Mouse (Mus musculus): Measurements from ENCODE around the gene Srpx.

Srpx gene

DNA sequence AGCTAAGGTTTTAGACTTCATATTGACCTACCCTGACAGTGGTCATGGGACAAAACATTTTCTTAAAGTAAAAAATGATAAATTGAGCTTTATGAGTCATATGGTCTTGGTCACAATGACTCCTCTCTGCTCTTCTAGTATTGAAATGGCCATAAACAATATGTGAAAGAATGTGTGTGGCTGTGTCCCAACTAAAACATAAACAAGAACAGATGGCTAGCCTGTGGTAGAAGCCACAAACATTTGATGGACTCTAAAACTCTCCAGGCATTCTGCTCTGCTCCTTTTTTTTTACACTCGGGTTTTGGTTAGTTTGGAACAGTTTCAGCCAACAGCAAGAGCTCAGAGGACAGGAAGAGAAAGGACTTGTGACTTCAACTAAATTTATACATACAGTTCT lies 111.6 kb downstream of the Srpx start:
- in situ Hi-C loops (cut with MboI; ENCODE audit: low pct_unique_long_range_greater_than_20kb in 1 of 2, low sequenced_read_pairs in 2 of 2, unreplicated experiment in 1 of 2) = no loop called here

DNA sequence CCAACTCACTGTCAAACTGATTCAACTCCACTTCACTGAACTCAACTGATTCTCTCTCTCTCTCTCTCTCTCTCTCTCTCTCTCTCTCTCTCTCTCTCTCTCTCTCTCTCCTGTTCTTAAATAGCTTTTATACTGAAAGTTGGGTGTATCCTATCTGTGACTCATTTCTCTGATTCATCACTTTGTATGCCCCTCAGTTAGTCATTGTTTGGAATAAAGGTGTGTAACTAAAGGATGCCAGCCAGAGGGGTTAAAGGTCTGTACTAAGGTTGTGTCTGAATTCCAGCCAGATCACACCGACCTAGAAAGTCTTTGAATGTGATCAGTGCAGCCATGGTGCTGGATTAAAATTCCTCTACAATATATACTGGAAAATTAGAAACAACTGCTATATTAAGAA lies 116.8 kb downstream of the Srpx start:
- in situ Hi-C loops (cut with MboI; ENCODE audit: low pct_unique_long_range_greater_than_20kb in 1 of 2, low sequenced_read_pairs in 2 of 2, unreplicated experiment in 1 of 2) = no loop called here
